Mouse (Mus musculus) lung, postnatal 0 days (tissue): ENCODE data around the gene Bhlha15. TPM values are rescaled to one million over a fixed set of nuclear protein-coding genes. Genes with fewer than 3 reads are reported as not detected.

Source experiments
- ATAC-seq: fragments of 200-750 bp; cut with Nextera tagmentation; 2 replicates; pipeline ENCODE4 v1.8.0; 2017; ENCODE audit warnings: moderate library complexity
- DNase-seq: peaks from one replicate; pipeline ENCODE4 v3.0.0-alpha.2; 2016; ENCODE audit warnings: low spot score
- H3K27ac ChIP-seq: fragments of 300-500 bp; sonication (generic); 2 replicates; pipeline ENCODE4 v1.5.1; 2014; ENCODE audit warnings: antibody characterized with exemption, mild to moderate bottlenecking, low read length, mixed read lengths
- H3K27me3 ChIP-seq: fragments of 300-500 bp; sonication (generic); replicated peaks from 2 replicates; pipeline ENCODE4 v1.6.1; 2014; ENCODE audit warnings: low read length, mixed read lengths; ENCODE audit not compliant: insufficient read depth
- H3K36me3 ChIP-seq: fragments of 300-500 bp; sonication (generic); 2 replicates; pipeline ENCODE4 v1.6.1; 2014; ENCODE audit warnings: low read length, mixed read lengths; ENCODE audit not compliant: insufficient read depth
- H3K4me1 ChIP-seq: fragments of 300-500 bp; sonication (generic); 2 replicates; pipeline ENCODE4 v1.6.1; 2014; ENCODE audit warnings: antibody characterized with exemption, low read depth, low read length, mixed read lengths; ENCODE audit not compliant: insufficient read depth
- H3K4me2 ChIP-seq: fragments of 300-500 bp; sonication (generic); replicated peaks from 2 replicates; pipeline ENCODE4 v1.6.1; 2014; ENCODE audit warnings: low read depth, mild to moderate bottlenecking, low read length, moderate library complexity, mixed read lengths
- H3K4me3 ChIP-seq: fragments of 300-500 bp; sonication (generic); 2 replicates; pipeline ENCODE4 v1.5.1; 2014; ENCODE audit warnings: low read depth, low read length
- H3K9ac ChIP-seq: fragments of 300-500 bp; sonication (generic); replicated peaks from 2 replicates; pipeline ENCODE4 v1.6.1; 2014; ENCODE audit warnings: low read depth, mild to moderate bottlenecking
- H3K9me3 ChIP-seq: fragments of 300-500 bp; sonication (generic); 2 replicates; pipeline ENCODE4 v1.6.1; 2016; ENCODE audit warnings: low read length, mixed read lengths
- CTCF ChIP-seq: IDR thresholded peaks from 2 replicates; pipeline ENCODE4 v1.5.1; 2016; ENCODE audit warnings: antibody characterized with exemption, mild to moderate bottlenecking
- EP300 ChIP-seq: IDR thresholded peaks from 2 replicates; pipeline ENCODE4 v1.6.1; 2016; ENCODE audit warnings: antibody characterized with exemption, mild to moderate bottlenecking, control low read depth
- WGBS: fragments of 180-500 bp; shearing (Covaris S2); extraction: QIAGEN DNeasy Blood & Tissue Kit; methylation state at CpG from one replicate; pipeline ENCODE4 v1.1.7; 2014; 5-methylcytosine and 5-hydroxymethylcytosine counted together
- polyA plus RNA-seq: library from polyadenylated mRNA; unstranded; fragments of >200 nt; fragmentation: Nextera tagmentation; extraction: Ambion mirVana; gene quantifications from 2 replicates; pipeline ENCODE4 v1.2.1, GENCODE M21; 2015

The Bhlha15 gene
- polyA plus RNA-seq, 1 experiment from 2014 or later: 0.20 TPM

GRCm38 (mm10) chr5:144195567-144195966 is 5.5 kb downstream of the Bhlha15 start:
- no peak for TF ChIP-seq CTCF
- TF ChIP-seq EP300: no peak
- WGBS: 88% methylated on average over 8 of the region's 8 CpGs
- Histone ChIP-seq H3K4me3 (no peak overlapping the region), H3K4me1 (no peaks in the 10 kb centered on the region), H3K9ac (no peak overlapping the region), H3K27ac (no peak overlapping the region), H3K27me3 (no peaks in the 10 kb centered on the region), H3K4me2 (no peak overlapping the region), H3K9me3 (no peaks in the 10 kb centered on the region), H3K36me3 (peaks cover 12% of the 10 kb centered on the region; the same call in 1 of the 2 replicates)
- no peak for DNase-seq
- ATAC-seq: no peak

GRCm38 (mm10) chr5:144200616-144201015 is 10.5 kb downstream of the Bhlha15 start:
- Histone ChIP-seq H3K36me3 (peaks cover 35% of the 10 kb centered on the region), H3K4me2 (no peak overlapping the region), H3K9me3 (no peaks in the 10 kb centered on the region), H3K9ac (no peak overlapping the region), H3K4me3 (no peak overlapping the region), H3K4me1 (no peaks in the 10 kb centered on the region), H3K27me3 (no peaks in the 10 kb centered on the region), H3K27ac (no peak overlapping the region)
- TF ChIP-seq EP300: no peak
- TF ChIP-seq CTCF: no peak
- 64% methylated on average over 11 of the region's 11 CpGs for WGBS
- ATAC-seq (no peak), DNase-seq (no peak)

- DNase-seq (no peak), ATAC-seq (no peak)
- H3K4me1 ChIP-seq: no peaks in the 10 kb centered on the region
- H3K9me3 ChIP-seq: no peaks in the 10 kb centered on the region
- no peak overlapping the region for H3K9ac ChIP-seq
- TF ChIP-seq EP300 (no peak), CTCF (peak; percentile 42)
- no peak overlapping the region for H3K4me2 ChIP-seq
- H3K36me3 ChIP-seq: peaks cover 35% of the 10 kb centered on the region
- no peaks in the 10 kb centered on the region for H3K27me3 ChIP-seq
- H3K4me3 ChIP-seq: no peak overlapping the region
- no peak overlapping the region for H3K27ac ChIP-seq
- 96% methylated on average over 6 of the region's 6 CpGs for WGBS
Measured at GRCm38 (mm10) chr5:144202430-144202829, 12.3 kb downstream of the Bhlha15 start.

- Histone ChIP-seq H3K4me2 (no peak overlapping the region), H3K27me3 (no peaks in the 10 kb centered on the region), H3K27ac (no peak overlapping the region), H3K9ac (no peak overlapping the region), H3K36me3 (peaks cover 33% of the 10 kb centered on the region), H3K4me3 (no peak overlapping the region), H3K4me1 (no peaks in the 10 kb centered on the region), H3K9me3 (no peaks in the 10 kb centered on the region)
- TF ChIP-seq EP300: no peak
- no peak for TF ChIP-seq CTCF
- 89% methylated on average over 10 of the region's 10 CpGs for WGBS
- no peak for ATAC-seq
- no peak for DNase-seq
Measured at GRCm38 (mm10) chr5:144203398-144203959, 13.4 kb downstream of the Bhlha15 start.

GRCm38 (mm10) chr5:144204303-144204702 is 14.2 kb downstream of the Bhlha15 start:
- H3K4me3 ChIP-seq: no peak overlapping the region
- no peak for TF ChIP-seq EP300
- TF ChIP-seq CTCF: no peak
- no peaks in the 10 kb centered on the region for H3K4me1 ChIP-seq

GRCm38 (mm10) chr5:144204911-144205310 is 14.8 kb downstream of the Bhlha15 start:
- ATAC-seq (no peak), DNase-seq (no peak)
- no peaks in the 10 kb centered on the region for H3K9me3 ChIP-seq
- no peak overlapping the region for H3K4me2 ChIP-seq
- no peaks in the 10 kb centered on the region for H3K27me3 ChIP-seq
- WGBS: 85% methylated on average over 10 of the region's 10 CpGs
- no peak overlapping the region for H3K27ac ChIP-seq
- peaks cover 39% of the 10 kb centered on the region for H3K36me3 ChIP-seq
- no peak for TF ChIP-seq EP300
- no peak for TF ChIP-seq CTCF
- no peaks in the 10 kb centered on the region for H3K4me1 ChIP-seq
- no peak overlapping the region for H3K9ac ChIP-seq
- H3K4me3 ChIP-seq: no peak overlapping the region

More at GRCm38 (mm10) chr5:144204303-144204702, 14.2 kb downstream of the Bhlha15 start:
- 90% methylated on average over 12 of the region's 12 CpGs for WGBS
- peaks cover 33% of the 10 kb centered on the region for H3K36me3 ChIP-seq
- ATAC-seq: no peak
- no peak overlapping the region for H3K27ac ChIP-seq
- no peaks in the 10 kb centered on the region for H3K27me3 ChIP-seq
- H3K9me3 ChIP-seq: no peaks in the 10 kb centered on the region
- H3K9ac ChIP-seq: no peak overlapping the region
- DNase-seq: no peak
- no peak overlapping the region for H3K4me2 ChIP-seq

GRCm38 (mm10) chr5:144206069-144206468 is 16.0 kb downstream of the Bhlha15 start:
- no peak overlapping the region for H3K4me2 ChIP-seq
- WGBS: 96% methylated on average over 15 of the region's 15 CpGs
- no peak overlapping the region for H3K27ac ChIP-seq
- H3K36me3 ChIP-seq: peaks cover 45% of the 10 kb centered on the region
- TF ChIP-seq CTCF: no peak
- H3K4me3 ChIP-seq: no peak overlapping the region
- H3K4me1 ChIP-seq: no peaks in the 10 kb centered on the region
- no peaks in the 10 kb centered on the region for H3K27me3 ChIP-seq
- no peaks in the 10 kb centered on the region for H3K9me3 ChIP-seq
- DNase-seq: no peak
- ATAC-seq: no peak
- H3K9ac ChIP-seq: no peak overlapping the region
